Mouse (Mus musculus) induced T-regulatory cell, adult 2 months (primary cell): ENCODE measurements around the gene Selenof.
A peak's percentile ranks its signal among the peaks of the same experiment; 100 is the strongest.

Source experiments
- DNase-seq: peaks from one replicate; pipeline ENCODE4 v3.0.0-alpha.2; 2012; ENCODE audit warnings: low read depth

Selenof gene

DNA sequence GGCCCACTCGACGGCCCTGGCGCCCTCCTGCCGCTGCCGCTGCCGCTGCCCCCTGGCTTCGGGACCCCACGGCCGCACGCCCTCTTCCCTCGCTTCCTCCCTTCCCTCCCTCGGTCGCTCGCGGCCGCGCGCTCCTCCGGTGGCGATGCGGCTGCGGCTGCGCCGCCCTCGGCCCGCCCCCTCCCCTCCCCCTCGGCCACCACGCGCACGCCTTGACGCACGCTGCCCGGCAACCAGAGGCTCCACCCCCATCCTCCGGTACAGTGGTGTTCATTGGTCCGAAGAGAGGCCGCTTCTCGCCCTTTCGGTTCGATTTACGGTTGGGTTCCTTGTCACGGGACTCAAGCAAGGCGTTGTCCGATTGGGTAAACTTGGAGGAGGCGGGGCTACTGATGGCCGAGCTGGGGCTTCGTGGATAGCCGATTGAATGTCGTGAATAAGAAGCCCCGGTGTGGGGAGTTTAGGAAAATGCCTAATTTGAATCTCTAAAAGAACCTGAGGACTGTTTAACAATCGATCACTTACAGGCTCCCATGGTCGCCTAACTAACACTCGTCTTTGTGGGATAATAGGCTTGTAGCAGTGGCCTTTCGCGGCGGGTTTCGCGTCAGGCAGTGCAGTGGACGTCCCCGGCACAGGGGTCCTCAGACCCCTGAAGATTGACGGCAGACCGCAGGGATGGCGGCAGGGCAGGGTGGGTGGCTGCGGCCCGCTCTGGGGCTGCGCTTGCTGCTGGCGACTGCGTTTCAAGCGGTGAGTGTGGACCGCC lies at the start of gene Selenof, which contains the start of gene Hs2st1:
Gene Selenof, plus strand, starts transcription at position 258 of the 769 bp plus-strand sequence.
Gene Hs2st1, minus strand, starts transcription at position 135 of the 769 bp plus-strand sequence.
- DNase-seq: peak; percentile 99

GRCm38 (mm10) chr3:144527918-144528317 lies 42.2 kb upstream of the Selenof start:
- DNase-seq: no peak

- peak; percentile 32 for DNase-seq
Measured at GRCm38 (mm10) chr3:144531023-144531422, 39.1 kb upstream of the Selenof start.

DNA sequence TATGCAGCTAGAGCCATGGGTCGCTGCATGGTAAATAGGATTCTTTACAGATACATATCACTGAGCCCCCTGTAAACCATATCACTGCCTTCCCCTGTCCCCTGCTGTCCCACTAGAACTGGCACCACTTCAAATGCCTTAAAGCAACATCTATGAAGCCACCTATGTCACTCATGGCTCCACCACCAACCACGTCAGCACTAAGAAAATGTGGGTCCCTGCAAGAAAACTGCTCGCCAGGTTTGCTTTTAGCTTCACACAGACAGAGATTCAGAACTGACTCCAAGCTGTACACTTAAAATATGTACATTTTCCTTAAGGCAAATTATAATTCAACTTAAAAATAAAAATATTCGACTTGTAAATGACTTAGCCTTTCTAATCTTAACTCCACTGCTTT lies 35.0 kb upstream of the Selenof start:
- no peak for DNase-seq

DNA sequence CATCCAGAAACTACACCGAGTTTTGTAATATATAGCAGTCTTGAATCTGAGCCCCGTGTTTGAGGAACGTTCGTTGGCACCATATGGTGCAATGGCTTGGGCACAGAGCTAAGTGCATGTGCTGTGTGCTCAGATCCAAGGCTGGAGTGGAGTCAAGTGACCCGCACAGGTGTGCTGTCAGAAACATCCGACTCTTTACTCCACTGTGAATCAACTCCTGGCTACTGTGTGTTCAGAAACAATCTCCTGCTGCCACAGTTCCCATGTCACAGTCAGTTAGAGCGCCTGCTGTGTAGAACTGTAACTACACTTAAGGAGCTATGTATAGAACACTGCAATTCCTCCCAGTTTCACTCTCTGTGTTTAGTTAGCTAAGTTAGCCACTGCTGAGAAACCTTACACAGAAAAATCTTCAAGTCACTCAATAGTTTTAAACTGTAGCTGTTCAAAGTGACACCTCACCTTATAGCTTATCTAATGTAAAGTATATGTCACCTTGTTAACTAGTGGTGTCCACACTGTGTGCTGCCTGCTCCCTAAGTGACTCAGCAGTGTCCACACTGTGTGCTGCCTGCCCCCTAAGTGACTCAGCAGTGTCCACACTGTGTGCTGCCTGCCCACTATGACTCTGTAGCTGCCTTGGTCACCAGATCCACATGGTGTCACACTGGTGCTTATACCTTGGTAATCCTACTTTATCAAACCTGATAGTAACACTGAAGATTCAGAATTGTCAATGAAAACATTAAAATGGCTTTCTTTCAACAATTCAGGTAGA lies 32.8 kb upstream of the Selenof start:
- no peak for DNase-seq

DNA sequence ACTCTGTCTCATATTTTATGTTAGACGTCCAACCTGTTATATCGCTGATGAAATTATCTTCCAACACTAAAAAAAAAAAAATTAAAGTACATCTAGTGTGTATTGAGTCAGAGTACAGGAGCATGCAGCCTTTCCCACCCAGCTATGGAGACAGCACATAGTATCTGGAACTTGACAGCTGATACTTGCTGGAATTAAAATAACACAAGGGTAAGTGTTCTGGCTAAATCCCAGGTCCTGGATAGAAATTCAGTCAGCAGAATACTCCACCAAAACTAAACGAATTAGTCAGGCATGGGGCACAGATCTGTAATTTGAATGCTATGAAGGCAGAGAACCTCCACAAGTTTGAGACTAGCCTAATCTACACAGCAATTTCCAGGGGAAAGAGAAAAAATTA lies 31.1 kb upstream of the Selenof start:
- DNase-seq: no peak

GRCm38 (mm10) chr3:144540805-144541204 lies 29.3 kb upstream of the Selenof start:
- DNase-seq: no peak

DNA sequence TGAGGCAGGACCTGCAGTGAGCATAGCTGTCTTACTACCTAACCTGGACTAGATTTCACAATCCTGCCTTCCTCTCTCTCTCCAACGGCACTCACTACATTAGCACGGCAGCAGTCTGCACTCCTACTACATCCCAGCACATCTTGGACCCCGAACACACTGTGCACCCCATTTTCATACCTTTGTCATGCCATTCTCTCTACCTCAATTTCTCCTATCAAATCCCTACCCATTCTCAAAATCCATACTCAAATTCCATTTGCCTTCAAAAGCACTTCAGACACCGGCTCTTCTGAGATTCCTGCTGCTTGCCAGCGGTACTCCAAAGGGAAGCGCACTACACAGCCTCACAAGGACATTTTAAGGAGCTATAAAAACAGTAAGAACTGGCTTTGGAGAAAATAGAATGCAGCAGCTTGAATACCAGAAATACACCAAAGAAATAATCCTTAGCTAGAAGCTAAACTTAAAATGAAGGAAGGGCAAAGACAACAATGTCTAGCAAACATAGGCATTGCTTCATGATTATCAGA lies 28.1 kb upstream of the Selenof start:
- no peak for DNase-seq

DNA sequence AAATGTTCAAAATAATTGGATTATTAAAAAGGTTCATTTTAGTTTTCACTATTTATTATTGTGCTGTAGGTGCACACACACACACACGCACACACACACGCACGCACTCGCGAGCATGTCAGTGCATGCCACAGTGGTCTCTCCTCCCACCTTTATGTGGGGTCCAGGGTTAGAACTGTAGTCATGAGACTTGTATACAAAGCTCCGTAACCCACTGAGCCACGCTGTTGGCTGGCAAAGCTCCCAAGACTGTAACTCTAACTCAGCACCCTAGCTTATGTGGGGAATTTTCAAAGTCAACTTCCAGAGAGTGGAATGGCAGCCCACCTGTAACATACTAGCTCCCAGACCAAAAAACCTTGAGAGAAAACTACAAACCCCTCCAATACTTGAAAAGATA lies 25.0 kb upstream of the Selenof start:
- no peak for DNase-seq

GRCm38 (mm10) chr3:144545832-144546231 lies 24.3 kb upstream of the Selenof start:
- no peak for DNase-seq

DNA sequence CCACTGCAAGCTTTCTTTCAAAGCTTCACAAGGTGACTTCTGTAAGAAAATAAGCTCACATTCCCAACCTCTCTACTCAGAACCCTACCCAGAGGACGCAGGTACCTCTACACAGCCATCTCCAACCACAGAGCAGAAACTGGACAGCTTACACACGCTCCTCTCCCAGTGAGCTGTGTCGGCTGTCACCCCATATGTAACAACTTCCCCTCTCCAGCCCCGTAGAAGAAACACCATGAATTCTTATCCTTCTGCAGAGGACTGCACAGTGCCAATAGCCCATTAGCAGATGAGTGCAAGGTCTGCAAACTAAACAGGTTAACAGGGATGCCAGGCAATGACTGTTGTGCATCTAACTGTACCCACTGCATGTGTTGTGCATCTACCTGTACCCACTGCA lies 23.6 kb upstream of the Selenof start:
- no peak for DNase-seq

GRCm38 (mm10) chr3:144548186-144548845 lies 21.8 kb upstream of the Selenof start:
- DNase-seq: no peak

- DNase-seq: no peak
Measured at GRCm38 (mm10) chr3:144550036-144550435, 20.1 kb upstream of the Selenof start.

DNA sequence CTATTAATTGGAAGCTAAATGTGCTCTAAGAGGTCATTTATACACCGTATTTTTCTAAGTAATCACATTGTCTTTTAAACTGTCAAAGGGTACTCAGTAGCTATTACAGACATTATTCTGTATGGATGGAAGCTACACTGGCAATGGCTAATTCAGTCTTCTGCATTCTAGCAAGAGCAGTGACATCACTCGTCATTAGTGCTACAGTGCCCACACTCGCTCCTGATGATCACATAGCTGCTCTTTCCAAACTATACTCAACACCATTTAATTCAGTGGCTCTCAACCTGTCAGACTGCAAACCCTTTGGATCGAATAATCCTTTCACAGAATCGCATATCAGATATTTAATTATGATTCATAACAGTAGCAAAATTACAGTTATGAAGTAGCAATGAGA lies 19.4 kb upstream of the Selenof start:
- no peak for DNase-seq

GRCm38 (mm10) chr3:144551416-144551815 lies 18.7 kb upstream of the Selenof start:
- DNase-seq: no peak

DNA sequence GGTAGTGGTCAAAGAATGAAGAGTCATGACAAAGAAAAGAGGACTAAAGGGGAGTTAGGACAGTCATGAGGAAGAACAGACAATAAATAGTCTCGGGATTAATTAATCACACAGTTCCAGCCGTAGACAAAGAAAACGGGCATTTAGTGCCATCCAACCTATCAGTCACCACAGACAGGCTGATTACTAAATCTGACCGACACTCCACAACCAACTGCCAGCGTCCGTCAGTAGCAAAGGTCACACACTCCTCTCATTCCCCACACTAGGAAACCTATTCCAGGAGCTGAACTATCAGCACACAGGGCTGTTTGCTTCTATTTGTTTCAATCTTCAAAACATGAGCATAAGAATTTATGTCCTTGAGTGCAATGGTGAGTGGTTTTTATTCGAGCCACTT lies 16.2 kb upstream of the Selenof start:
- no peak for DNase-seq

GRCm38 (mm10) chr3:144554503-144554902 lies 15.6 kb upstream of the Selenof start:
- DNase-seq: no peak

- DNase-seq: no peak
Measured at GRCm38 (mm10) chr3:144555144-144555543, 15.0 kb upstream of the Selenof start.

DNA sequence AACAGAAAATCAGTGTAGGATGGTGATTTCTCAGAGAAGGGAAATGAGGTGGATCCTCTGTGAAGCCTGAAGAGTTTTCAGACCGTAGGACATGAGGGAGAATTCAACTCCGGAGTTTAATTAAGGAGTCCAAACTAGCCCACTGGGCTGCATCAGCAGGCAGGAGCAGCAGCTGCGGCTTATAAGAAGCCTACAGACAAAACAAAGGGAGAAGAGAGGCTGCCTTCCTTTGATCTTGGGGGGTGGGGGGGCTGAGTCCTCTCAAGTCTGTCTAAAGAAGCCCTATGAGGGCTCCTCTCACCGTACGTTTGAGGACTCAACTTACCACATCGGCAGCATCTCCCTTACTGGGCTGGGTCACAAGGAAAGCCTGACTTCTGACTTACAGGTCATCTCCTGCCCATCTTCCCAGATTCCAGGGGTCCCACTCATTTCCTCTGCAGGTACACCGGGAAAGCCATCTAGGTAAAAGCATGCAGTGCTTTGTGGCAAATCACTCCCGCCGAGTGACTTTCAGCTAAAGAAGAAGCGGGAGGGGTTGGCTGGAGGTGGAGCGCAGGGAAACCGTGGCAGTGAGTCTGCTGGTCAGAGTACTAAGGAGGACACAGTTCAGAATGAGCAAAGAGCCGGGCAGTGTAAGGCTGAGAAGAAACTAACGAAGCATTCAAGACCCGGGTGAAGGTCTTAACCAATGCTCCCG lies 13.3 kb upstream of the Selenof start:
- DNase-seq: no peak

- no peak for DNase-seq
Measured at GRCm38 (mm10) chr3:144558274-144558673, 11.8 kb upstream of the Selenof start.

DNA sequence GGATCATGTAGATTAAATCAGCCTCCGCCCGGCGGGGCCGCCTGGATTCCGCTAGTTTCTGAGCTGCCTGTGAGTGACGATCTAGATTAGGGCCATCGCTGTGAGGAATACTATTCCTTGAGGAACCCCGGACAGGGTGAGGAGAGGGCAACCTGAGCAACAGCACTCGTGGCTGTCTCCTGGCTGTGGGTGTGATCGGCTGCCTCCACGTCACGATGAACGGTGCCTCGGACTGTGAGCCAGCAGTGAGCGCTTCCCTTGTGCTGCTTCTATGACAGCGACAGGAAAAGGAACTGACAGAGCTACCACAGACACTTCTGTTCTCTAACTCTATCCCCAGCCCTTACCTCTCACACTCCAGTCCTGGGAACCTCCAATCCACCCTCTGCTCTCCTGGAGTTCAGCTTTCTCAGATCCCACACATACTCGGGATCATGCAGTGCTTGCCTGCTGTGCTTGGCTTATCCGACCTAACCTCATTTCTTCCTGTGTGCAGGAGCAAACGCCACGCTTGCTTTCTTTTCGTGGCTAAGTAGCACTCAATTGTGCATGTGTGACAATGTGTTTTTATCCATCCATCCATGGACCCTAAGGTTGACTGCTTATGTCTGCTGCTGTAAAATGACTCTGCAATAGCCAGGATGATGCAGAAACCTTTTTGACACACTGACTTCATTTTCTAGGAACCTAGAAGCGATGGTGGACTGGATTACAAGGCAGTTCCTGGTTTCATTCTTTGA lies 8.4 kb upstream of the Selenof start:
- DNase-seq: peak; percentile 18
